Mouse (Mus musculus) retina, adult 2 months (tissue): ENCODE results near the gene Smagp.

Experiments used
- DNase-seq: peaks from one replicate; pipeline ENCODE4 v3.0.0-alpha.2; 2012; ENCODE audit warnings: low read depth, low spot score

Smagp gene

GRCm38 (mm10) chr15:100665411-100666218 lies 28.9 kb upstream of the Smagp start:
- DNase-seq, result no peak

- no peak for DNase-seq
Measured at GRCm38 (mm10) chr15:100664813-100665274, 28.1 kb upstream of the Smagp start.

DNA sequence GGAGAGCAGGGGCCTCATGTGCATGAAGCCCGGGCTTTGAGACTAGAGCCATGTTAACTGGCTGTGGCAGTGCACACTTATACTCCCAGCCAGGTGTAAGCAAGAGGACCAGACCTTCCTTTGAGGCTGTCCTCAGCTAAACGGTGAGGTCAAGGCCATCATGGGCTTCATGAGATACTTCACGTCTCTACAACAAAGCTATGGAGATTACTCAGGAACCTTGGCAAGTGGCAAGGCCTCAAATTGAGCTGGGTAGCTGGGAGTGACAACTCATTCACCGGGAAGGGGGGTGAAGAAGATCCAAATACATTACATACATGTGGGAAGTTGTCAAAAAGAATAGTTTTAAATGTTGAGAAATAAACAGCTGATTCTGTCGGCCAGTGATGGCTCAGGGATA lies 24.1 kb upstream of the Smagp start:
- no peak for DNase-seq

- DNase-seq, result no peak
Measured at GRCm38 (mm10) chr15:100660306-100660705, 23.6 kb upstream of the Smagp start.

DNA sequence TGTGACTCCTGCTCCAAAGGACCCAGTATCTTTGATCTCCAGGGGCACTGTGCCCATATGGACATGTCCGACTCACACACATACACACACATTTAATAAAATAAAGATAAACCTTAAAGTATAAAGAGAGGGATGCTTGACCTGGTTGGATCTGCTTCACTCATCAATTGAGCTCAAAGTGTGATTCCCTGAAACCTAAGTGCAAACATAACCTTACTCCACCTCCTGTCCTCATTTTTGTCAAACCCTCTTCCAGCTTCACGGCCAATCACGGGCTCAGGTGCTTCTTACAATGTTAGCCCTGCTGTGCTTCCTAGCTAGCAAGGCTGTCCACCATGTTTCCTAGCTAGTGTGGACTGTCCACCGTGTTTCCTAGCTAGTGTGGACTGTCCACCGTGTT lies 18.5 kb upstream of the Smagp start:
- DNase-seq, result no peak

- no peak for DNase-seq
Measured at GRCm38 (mm10) chr15:100654271-100654670, 17.5 kb upstream of the Smagp start.

- DNase-seq, result no peak
Measured at GRCm38 (mm10) chr15:100651610-100652009, 14.9 kb upstream of the Smagp start.

DNA sequence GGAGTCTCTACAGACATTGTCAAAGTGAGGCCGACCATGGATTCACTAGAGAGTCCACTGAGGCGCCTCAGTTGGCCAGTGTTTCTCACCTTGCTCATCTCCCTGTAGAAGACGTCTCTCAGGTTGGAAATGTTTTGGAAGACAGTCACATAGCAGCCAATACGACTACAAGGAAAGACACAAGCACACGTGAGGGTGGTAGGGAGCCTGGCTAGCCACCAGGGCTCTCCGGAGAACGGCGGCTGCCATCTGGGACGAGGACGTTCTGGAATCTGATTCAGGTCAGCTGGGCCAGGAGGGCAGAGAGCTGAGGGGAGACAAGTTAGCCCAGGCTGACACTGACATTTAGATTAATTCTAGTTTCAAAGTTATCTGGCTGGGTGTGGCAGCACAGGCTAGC lies 13.4 kb upstream of the Smagp start:
- DNase-seq, result no peak

DNA sequence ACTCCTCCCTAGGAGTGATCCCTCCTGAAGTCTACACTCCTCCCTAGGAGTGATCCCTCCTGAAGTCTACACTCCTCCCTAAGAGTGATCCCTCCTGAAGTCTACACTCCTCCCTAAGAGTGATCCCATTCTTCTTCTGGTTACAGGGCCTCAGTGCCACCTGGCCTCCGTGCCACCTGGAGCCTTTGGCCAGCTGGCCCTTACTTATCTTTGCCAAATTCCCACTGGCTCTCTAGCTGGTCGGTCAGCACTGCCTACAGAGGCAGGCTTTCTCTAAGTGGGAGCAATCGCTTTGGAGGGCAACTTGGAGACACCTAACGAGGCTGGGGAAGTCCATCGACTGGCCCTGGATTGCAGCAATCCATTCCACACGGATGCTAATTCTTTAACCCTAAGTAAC lies 9.4 kb upstream of the Smagp start:
- DNase-seq, result no peak

- no peak for DNase-seq
Measured at GRCm38 (mm10) chr15:100642451-100642850, 5.7 kb upstream of the Smagp start.

GRCm38 (mm10) chr15:100641226-100641810 lies 4.6 kb upstream of the Smagp start:
- DNase-seq, result no peak

DNA sequence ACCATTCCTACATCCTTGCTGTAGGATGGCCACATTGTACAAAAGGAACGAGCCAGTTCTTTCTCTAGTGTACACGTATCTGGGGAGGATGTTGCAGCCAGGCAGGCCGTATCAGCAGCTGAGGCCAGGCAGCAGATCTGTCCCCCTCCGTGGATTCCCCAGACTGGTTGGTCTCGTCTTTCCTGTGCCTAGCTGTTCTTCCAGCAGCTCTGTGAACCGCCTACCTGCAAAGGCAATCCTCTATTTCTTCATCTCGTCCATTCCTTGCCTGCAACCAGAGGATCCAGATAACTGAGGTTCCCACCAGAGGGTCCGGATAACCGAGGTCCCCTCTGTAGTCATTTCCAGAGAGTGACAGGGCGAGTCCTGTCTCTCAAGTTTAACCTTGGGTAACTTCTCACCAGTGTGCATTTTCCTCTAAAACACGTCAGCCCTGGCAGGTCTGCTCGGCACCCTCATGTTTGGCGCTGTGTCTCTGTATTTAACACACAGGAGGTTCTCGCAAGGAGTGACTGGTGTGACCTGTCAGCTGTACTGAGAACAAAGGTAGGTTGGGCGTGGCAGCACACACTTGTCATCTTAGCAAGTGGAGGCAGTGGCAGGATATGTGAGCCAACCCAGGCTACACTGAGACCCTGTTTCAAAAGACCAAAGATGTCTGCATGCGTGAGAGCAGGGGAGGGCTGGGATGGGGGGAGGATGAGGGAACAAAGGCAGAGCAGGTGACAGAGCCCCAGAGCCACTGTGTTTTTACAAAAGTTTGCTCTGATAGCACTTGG lies 3.4 kb upstream of the Smagp start:
- DNase-seq, result no peak

DNA sequence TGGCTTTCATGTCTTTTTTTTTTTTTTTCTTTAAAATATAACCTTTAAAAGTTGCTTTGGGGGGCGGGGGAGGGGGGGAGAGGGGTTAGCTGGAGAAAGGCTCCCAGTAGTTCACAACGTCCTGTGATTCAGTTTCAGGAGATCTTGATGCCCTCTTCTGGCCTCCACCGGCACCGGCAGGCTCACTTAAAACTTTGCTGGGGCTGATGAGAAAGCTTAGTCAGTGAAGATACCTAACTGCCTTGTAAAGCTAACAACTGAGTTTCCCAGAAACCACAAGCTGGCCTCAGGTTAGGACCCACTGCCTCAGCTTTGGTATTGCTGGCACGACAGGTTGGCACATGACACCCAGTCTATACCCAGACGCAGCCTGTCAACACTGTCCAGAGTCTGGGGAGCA lies 921 bp upstream of the Smagp start:
- no peak for DNase-seq

DNA sequence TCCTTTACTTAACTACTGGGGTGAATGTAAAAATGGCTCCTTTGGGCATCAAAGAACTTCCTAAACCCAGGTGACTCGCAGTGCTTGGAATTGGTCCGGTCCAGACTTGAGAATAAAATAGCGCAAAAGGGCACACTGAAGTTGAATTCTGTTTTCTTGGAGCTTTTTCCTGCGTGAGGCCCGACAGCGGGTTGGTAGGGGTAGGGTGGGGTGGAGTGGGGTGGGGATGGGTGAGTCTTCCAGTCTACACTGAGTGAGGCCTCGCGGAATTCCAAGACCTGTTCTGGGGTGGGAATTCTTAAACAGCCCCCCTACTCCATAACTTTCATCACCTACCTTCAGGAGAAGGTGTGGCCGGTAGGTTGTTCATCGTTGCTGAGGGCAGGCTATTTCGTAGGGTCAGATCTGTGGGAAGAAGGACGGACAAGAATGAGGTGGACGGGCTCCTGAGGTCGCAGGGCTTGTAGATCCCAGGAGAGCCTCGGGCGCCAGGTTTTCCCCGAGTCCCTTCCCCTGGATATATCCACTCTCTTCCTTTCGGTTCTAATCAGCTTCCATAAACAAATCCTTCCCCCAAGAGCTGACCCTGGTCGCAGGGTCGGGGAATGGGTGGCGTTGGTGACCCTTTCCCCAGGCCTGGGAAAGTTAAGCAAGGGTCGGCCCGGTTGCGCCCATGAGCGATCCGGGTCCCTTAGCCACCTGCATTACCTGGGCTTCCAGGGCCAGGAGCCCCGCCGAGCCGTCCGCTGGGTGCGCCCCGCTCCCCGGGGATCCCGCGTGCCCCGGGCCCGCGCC lies 692 bp downstream of the Smagp start:
- DNase-seq, result no peak

DNA sequence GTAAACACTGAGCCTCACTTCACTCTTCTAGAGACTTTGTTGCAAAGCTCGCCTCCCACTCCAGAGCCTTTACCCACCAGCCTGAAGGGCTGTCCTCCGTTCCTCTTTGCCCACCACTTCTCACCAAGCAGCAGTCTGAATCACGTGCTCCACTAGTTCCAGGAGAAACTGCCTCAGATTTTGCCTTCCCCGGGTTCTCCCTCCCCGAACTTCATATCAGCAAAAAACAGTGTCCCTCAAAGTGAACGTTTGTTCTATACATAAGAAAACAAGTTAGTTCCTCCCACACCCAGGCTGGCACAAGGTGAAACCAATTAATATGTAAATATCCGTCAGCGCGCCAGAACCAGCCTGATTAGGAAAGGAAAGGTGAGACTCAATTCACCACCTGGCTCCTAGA lies 1.5 kb downstream of the Smagp start:
- DNase-seq, result no peak

DNA sequence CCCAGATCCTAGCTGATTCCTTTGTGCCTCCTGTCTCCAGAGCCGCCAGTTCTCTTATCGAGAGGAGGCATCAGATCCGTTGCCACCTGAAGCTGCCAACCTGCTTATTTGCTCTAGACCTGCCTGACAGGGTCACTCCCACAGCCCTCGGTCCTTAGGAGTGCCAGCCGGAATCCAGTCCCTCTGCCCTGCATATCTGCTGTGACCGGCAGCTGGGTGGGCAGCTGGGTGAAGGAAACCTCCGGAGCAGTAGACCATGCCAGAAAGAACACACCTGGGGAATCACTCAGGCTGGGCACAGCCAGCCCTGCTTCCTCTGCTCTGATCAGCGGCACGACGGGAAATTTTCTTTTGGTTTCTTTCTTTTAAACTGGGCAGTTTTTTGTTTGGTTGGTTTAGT lies 3.4 kb downstream of the Smagp start:
- DNase-seq, result no peak

GRCm38 (mm10) chr15:100632323-100632722 lies 4.4 kb downstream of the Smagp start:
- DNase-seq, result no peak

DNA sequence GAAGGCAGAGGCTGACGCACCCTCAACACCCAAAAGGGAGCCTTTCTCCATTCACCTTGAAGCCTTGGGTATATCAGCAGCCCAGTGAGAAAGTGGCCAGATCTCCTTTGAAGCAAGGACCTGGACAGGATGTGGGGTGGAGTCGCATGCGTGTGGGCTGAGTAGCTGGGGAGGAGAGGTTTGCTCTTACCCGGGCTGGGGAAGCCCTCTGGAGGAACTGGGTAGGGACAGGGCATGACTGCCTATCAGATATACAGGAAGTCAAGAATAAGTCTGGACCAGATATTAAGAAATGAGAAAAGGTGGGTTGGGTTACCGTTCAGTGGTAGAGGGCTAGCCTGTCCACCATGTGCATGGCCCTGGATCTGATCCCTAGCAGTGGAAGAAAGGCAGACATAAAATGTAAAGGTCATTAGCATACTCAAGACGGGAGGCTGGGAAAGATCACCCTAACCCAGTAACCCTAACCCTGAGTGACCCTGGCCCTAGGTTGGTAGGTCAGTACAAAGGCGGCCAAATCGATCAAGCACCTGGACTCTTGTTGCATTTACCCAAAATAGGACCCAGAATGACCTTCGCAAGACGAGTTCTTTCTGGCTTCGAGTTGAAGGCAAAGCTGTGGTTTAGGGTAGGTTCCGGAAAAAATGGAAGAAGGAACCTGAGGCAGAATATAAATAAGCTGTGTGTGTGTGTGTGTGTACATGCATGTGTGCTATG lies 5.1 kb downstream of the Smagp start:
- DNase-seq, result no peak

- no peak for DNase-seq
Measured at GRCm38 (mm10) chr15:100630126-100630525, 6.6 kb downstream of the Smagp start.

DNA sequence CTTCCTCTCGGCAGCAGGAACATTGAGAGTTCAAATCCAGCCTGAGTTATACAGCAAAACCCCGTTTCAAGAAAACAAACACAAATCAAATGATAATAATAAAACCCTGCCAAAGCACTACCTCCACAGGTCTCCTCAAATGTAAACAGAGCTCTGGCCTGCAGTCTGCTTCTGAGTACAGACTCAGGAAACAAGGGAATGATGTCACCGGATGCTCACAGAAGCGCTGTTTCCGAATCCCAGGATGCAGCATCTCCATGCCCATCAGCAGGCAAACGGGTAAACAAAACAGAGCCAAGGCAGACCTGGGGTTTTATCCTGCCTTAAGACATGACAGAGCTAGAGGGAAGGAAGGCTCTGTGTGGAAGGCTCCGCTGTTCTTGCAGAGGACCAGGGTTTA lies 7.9 kb downstream of the Smagp start:
- no peak for DNase-seq

- DNase-seq, result no peak
Measured at GRCm38 (mm10) chr15:100627774-100628370, 8.9 kb downstream of the Smagp start.
